Mouse (Mus musculus) liver, adult 2 months (tissue): ENCODE measurements around the gene Akap8. TPM values are rescaled to one million over a fixed set of nuclear protein-coding genes. Genes with fewer than 3 reads are reported as not detected.
A peak's percentile ranks its signal among the peaks of the same experiment; 100 is the strongest.

Experiments used
- DNase-seq: peaks from one replicate; pipeline ENCODE4 v3.0.0-alpha.2; 2011; ENCODE audit warnings: low read depth, low spot score; ENCODE audit errors: extremely low read depth
- H3K27ac ChIP-seq: fragments of 200-500 bp; replicated peaks from 2 replicates; pipeline ENCODE4 v1.5.1; 2012; ENCODE audit warnings: low read depth, mild to moderate bottlenecking, control low read depth, inconsistent platforms, low read length; ENCODE audit not compliant: insufficient read depth
- H3K27me3 ChIP-seq: fragments of 200-500 bp; 2 replicates; pipeline ENCODE4 v1.6.1; 2012; ENCODE audit warnings: mild to moderate bottlenecking, moderate library complexity, low read length, inconsistent platforms; ENCODE audit not compliant: control insufficient read depth, insufficient read depth
- H3K36me3 ChIP-seq: fragments of 200-500 bp; 2 replicates; pipeline ENCODE4 v1.6.1; 2012; ENCODE audit warnings: low read length, inconsistent platforms; ENCODE audit not compliant: control insufficient read depth, insufficient read depth
- H3K4me1 ChIP-seq: fragments of 200-500 bp; 2 replicates; pipeline ENCODE4 v1.6.1; 2011; ENCODE audit warnings: low read length; ENCODE audit not compliant: control insufficient read depth, insufficient read depth
- H3K4me3 ChIP-seq: fragments of 200-500 bp; 2 replicates; pipeline ENCODE4 v1.5.1; 2011; ENCODE audit warnings: low read depth, mild to moderate bottlenecking, control low read depth, low read length, moderate library complexity; ENCODE audit not compliant: insufficient read depth
- H3K79me2 ChIP-seq: fragments of 200-500 bp; 2 replicates; pipeline ENCODE4 v1.6.1; 2012; ENCODE audit warnings: inconsistent platforms, mild to moderate bottlenecking, low read length, moderate library complexity; ENCODE audit not compliant: control insufficient read depth, insufficient read depth
- H3K9ac ChIP-seq: fragments of 200-500 bp; 2 replicates; pipeline ENCODE4 v1.6.1; 2012; ENCODE audit warnings: low read depth, mild to moderate bottlenecking, control low read depth, inconsistent platforms, low read length
- CTCF ChIP-seq: fragments of 200-500 bp; IDR thresholded peaks from 2 replicates; pipeline ENCODE4 v1.5.1; 2011; ENCODE audit warnings: low read depth, low read length, control low read depth
- POLR2A ChIP-seq: fragments of 200-500 bp; IDR thresholded peaks from 2 replicates; pipeline ENCODE4 v1.6.1; 2011; ENCODE audit warnings: low read length, control low read depth; ENCODE audit not compliant: insufficient read depth; ENCODE audit errors: extremely low read depth
- WGBS: fragments of 180-500 bp; shearing (Covaris S2); methylation state at CpG from one replicate; pipeline ENCODE4 v1.1.7; 2018; 5-methylcytosine and 5-hydroxymethylcytosine counted together
- polyA plus RNA-seq: library from polyadenylated mRNA; depleted of rRNA; stranded (reverse); fragments of >200 nt; gene quantifications from 2 replicates; pipeline ENCODE4 v1.2.3, GENCODE M21; 2012
- total RNA-seq: library from RNA; depleted of rRNA; stranded (reverse); fragments of >200 nt; gene quantifications from 2 replicates; pipeline ENCODE4 v1.2.3, GENCODE M21; 2014

Akap8 gene
- total and polyA plus RNA-seq, 2 experiments, result 31.6 to 47.9 TPM

DNA sequence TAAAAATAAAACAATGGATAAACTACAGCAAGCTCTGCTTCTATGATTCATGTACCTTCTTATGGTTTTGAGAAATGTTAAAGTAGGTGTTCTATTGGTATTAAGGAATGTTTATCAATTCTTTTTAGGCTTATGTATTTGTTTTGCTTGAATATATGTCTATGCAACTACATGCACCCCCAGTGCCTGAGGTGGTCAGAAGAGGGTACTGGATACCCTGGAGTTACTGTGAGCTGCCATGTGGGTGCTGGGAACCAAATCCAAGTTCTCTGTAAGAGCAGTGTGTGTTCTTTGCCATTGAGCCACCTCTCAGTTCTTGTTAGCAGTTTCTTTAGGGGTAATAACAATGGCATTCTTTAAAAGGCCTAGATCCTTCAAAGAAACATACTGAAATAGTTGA is 30.7 kb upstream of the Akap8 start:
- H3K27me3 ChIP-seq, result no peaks in the 10 kb centered on the region
- peaks cover 14% of the 10 kb centered on the region for H3K4me1 ChIP-seq
- no peak for DNase-seq
- no peak overlapping the region for H3K9ac ChIP-seq
- TF ChIP-seq CTCF (no peak), POLR2A (no peak)
- H3K27ac ChIP-seq, result no peak overlapping the region
- H3K4me3 ChIP-seq, result no peak overlapping the region
- H3K36me3 ChIP-seq, result peaks cover 8% of the 10 kb centered on the region; the same call in 1 of the 2 replicates
- H3K79me2 ChIP-seq, result peaks cover 14% of the 10 kb centered on the region; the same call in 1 of the 2 replicates

DNA sequence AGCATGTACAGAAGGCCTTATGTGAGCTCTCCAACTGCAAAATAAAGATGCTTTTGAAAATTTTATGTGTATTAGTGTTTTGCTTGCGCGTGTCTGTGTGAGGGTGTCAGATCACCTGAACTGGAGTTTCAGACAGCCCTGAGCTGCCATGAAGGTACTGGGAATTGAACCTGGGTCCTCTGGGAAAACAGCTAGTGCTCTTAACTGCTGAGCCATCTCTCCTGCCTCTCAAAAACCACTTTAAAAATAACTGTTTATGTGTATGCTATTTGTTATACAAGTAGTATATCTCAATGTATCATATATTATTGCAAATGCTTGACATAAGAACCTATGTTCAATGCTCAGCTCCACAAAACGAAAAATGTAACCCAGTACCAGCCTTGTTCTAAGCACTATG is 30.2 kb upstream of the Akap8 start:
- Histone ChIP-seq H3K36me3 (peaks cover 8% of the 10 kb centered on the region; the same call in 1 of the 2 replicates), H3K9ac (no peak overlapping the region), H3K27ac (no peak overlapping the region), H3K79me2 (peaks cover 16% of the 10 kb centered on the region; the same call in 1 of the 2 replicates), H3K27me3 (no peaks in the 10 kb centered on the region), H3K4me1 (peaks cover 14% of the 10 kb centered on the region), H3K4me3 (no peak overlapping the region)
- 80% methylated on average over 3 of the region's 3 CpGs for WGBS
- no peak for DNase-seq
- TF ChIP-seq CTCF (no peak), POLR2A (no peak)

DNA sequence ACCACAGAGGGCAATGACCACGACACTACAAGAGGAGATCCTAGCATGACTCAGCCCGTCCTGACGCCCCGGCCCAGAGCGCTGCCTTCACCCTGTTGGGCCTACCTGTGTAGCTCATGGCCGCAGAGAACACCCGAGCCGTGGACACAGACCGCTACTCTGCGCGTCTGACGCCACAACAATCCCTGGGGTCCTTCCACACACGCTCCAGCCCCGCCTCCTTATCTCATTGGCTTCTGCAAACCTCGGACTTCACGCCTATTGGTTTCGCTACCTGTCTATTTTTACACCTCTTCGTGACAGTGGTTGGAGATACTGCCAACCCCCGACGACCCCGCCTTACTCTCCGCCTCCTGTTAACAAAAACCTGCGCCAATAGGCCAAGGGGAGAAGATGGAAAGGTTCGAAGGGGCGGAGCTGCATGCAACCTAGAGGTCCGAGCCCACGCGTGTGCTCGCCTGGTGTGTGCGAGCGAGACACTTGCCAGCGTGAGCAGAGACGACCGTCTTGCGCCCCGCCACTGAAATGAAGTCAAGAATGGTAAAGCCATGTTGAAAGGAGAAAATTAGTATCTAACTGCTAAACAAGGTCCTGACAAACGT is 29.4 kb upstream of the Akap8 start, which contains the start of gene Akap8l:
Gene Akap8l (minus strand): TSS at position 226 of the 602 bp plus-strand sequence.
- Histone ChIP-seq H3K4me3 (peak within 1 kb of the TSS; percentile 85), H3K79me2 (peaks cover 16% of the 10 kb centered on the region; the same call in 1 of the 2 replicates), H3K4me1 (peaks cover 14% of the 10 kb centered on the region), H3K27ac (peak within 1 kb of the TSS; percentile 80), H3K27me3 (no peaks in the 10 kb centered on the region), H3K36me3 (peaks cover 2% of the 10 kb centered on the region; the same call in 1 of the 2 replicates), H3K9ac (peak within 1 kb of the TSS; percentile 86)
- peak; percentile 98 for DNase-seq
- under 1% methylated on average over 37 of the region's 37 CpGs for WGBS
- peak; percentile 97 for TF ChIP-seq POLR2A
- no peak for TF ChIP-seq CTCF

DNA sequence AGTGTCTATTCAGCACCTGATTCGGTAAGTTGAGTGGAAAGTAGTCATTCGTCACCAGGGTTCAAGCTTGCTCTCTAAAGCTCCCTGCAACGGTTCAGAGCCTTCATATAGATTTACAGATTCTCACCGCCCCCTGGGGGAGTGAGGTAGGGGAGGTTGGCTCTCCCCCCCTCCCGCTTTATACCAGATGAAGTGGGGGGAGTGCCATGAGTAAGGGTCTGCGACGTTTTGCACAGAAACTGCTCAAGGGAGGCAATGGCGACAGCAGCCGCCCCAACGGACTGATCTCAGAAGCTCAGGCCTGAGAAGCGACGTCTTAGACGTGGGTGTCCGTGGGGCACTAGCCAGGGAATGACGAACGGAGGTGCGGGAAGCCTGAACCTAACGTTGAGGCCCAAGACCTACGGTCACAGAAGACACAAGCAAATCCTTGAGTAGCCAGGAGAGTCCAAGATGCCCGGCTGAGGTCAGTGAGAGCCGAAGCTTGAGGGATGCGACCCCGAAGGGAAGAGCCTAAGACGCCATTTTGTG is 28.9 kb upstream of the Akap8 start:
- Histone ChIP-seq H3K9ac (peak overlapping the region; percentile 86), H3K27ac (peak overlapping the region; percentile 80), H3K4me1 (peaks cover 14% of the 10 kb centered on the region), H3K4me3 (peak overlapping the region; percentile 85), H3K36me3 (0 out of 2 replicates have a peak, but pooled peaks cover under 1% of the 10 kb centered on the region), H3K79me2 (peaks cover 16% of the 10 kb centered on the region; the same call in 1 of the 2 replicates), H3K27me3 (no peaks in the 10 kb centered on the region)
- WGBS, result under 1% methylated on average over 24 of the region's 24 CpGs
- peak; percentile 33 for DNase-seq
- TF ChIP-seq POLR2A (no peak), CTCF (no peak)

DNA sequence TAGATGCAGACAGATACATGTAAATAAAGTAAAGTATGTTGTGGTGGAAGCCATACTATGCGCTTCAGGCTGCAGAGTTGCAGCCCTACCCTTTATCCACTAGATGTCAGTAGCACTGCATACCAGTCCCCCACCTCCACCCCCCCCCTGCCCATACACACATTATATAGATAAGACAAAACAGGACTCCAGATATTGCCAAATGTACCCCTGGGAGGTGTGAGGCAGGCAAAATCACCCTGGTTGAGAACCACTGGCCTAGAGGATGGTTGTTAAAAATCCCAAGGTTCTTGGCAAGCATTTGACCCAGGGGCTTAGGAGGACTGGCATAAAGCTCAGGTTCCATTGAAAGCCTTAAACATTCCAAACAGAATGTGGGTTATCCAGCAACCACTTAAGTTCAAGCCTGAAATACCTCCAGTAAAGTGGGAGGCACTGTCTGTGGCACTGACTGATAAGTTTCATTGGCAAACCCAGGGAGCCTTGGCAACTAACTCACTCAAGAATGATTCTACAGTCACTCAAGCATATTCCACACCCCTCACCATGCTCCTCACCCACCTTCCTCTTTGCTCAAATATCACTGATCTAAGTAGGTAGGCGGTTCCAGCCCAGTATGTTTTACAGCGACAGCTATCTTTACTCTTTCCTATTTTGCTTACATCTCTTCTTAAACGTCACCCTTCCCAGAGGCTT is 28.1 kb upstream of the Akap8 start:
- Histone ChIP-seq H3K27me3 (no peaks in the 10 kb centered on the region), H3K4me3 (peak overlapping the region; percentile 85), H3K4me1 (peaks cover 13% of the 10 kb centered on the region), H3K27ac (no peak overlapping the region), H3K9ac (peak overlapping the region; percentile 67), H3K79me2 (peaks cover 16% of the 10 kb centered on the region; the same call in 1 of the 2 replicates), H3K36me3 (peaks cover 7% of the 10 kb centered on the region; the same call in 1 of the 2 replicates)
- DNase-seq, result peak; percentile 55
- WGBS, result 3% methylated on average over 4 of the region's 4 CpGs
- peak; percentile 82 for TF ChIP-seq CTCF
- TF ChIP-seq POLR2A, result no peak

DNA sequence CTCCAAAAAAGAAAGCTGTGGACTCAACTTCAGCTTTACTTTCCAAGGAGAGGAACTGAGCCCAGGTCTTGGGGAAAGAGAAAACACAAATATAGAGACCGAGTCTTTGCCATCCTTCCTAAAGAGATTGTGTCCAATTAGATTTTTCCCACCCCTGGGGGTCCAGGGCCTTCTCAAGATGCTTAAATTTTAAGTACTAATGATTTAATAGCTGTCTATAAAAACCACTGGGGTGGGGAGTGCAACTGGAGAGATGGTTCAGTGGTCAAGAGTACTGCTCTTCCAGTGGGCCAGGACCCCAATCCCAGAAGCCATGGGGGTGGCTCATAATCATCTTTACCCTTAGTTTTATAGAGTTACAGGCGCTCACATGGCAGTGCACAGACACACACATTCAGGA is 27.4 kb upstream of the Akap8 start:
- peaks cover 16% of the 10 kb centered on the region; the same call in 1 of the 2 replicates for H3K79me2 ChIP-seq
- peaks cover 11% of the 10 kb centered on the region for H3K36me3 ChIP-seq
- H3K27me3 ChIP-seq, result no peaks in the 10 kb centered on the region
- no peak overlapping the region for H3K27ac ChIP-seq
- DNase-seq, result no peak
- WGBS, result 77% methylated on average over 2 of the region's 2 CpGs
- no peak overlapping the region for H3K4me3 ChIP-seq
- TF ChIP-seq POLR2A (no peak), CTCF (no peak)
- peaks cover 9% of the 10 kb centered on the region for H3K4me1 ChIP-seq
- no peak overlapping the region for H3K9ac ChIP-seq
